Mouse (Mus musculus) intestine, embryonic 16.5 days (tissue): ENCODE data around the gene Aven. TPM values are rescaled to one million over a fixed set of nuclear protein-coding genes. Genes with fewer than 3 reads are reported as not detected.

Experiments
- ATAC-seq: fragments of 200-750 bp; cut with Nextera tagmentation; 2 replicates; pipeline ENCODE4 v1.8.0; 2017; ENCODE audit warnings: moderate TSS enrichment, moderate library complexity
- H3K27ac ChIP-seq: fragments of 300-500 bp; sonication (generic); 2 replicates; pipeline ENCODE4 v1.5.1; 2014; ENCODE audit warnings: mild to moderate bottlenecking, low read length
- H3K27me3 ChIP-seq: fragments of 300-500 bp; sonication (generic); replicated peaks from 2 replicates; pipeline ENCODE4 v1.6.1; 2014; ENCODE audit warnings: low read length, control low read depth, mixed read lengths; ENCODE audit not compliant: control insufficient read depth, insufficient read depth
- H3K36me3 ChIP-seq: fragments of 300-500 bp; sonication (generic); 2 replicates; pipeline ENCODE4 v1.6.1; 2014; ENCODE audit warnings: low read length, control low read depth; ENCODE audit not compliant: control insufficient read depth, insufficient read depth
- H3K4me1 ChIP-seq: fragments of 300-500 bp; sonication (generic); 2 replicates; pipeline ENCODE4 v1.6.1; 2014; ENCODE audit warnings: low read length, control low read depth, mixed read lengths; ENCODE audit not compliant: control insufficient read depth, insufficient read depth
- H3K4me2 ChIP-seq: fragments of 300-500 bp; sonication (generic); 2 replicates; pipeline ENCODE4 v1.6.1; 2014; ENCODE audit warnings: low read depth, low read length, control low read depth
- H3K4me3 ChIP-seq: fragments of 300-500 bp; sonication (generic); 2 replicates; pipeline ENCODE4 v1.5.1; 2014; ENCODE audit warnings: mild to moderate bottlenecking, low read length
- H3K9ac ChIP-seq: fragments of 300-500 bp; sonication (generic); 2 replicates; pipeline ENCODE4 v1.6.1; 2014; ENCODE audit warnings: low read depth, low read length
- H3K9me3 ChIP-seq: fragments of 300-500 bp; sonication (generic); 2 replicates; pipeline ENCODE4 v1.6.1; 2016; ENCODE audit warnings: low read length, control low read depth; ENCODE audit not compliant: control insufficient read depth
- WGBS: fragments of 180-500 bp; shearing (Covaris S2); extraction: QIAGEN DNeasy Blood & Tissue Kit; methylation state at CpG from one replicate; pipeline ENCODE4 v1.1.7; 2014; 5-methylcytosine and 5-hydroxymethylcytosine counted together
- polyA plus RNA-seq: library from polyadenylated mRNA; unstranded; fragments of >200 nt; fragmentation: Nextera tagmentation; extraction: Ambion mirVana; gene quantifications from 2 replicates; pipeline ENCODE4 v1.2.1, GENCODE M21; 2015

Gene Aven
- polyA plus RNA-seq, 1 experiment from 2014 or later, result 1.7 TPM

DNA sequence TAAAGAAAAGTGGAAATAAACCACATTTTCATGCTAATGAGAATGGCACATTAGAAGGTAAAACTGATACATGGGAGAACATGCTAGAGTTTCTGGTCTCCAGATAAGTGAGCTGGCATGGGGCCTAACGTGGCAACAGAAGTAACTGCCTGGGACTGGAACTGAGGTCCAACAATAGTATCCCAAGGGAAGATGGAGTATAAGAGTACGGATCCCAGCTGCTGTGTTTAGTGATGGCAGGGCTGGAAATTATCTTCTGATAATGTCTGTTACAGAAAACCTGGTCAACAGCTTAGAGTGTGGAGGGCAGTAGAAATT lies 9.5 kb upstream of the Aven start:
- Histone ChIP-seq H3K4me2 (no peak overlapping the region), H3K27me3 (no peaks in the 10 kb centered on the region), H3K36me3 (no peaks in the 10 kb centered on the region), H3K4me1 (no peaks in the 10 kb centered on the region; the same call in 1 of the 2 replicates), H3K27ac (no peak overlapping the region), H3K9ac (no peak overlapping the region), H3K9me3 (no peaks in the 10 kb centered on the region), H3K4me3 (no peak overlapping the region)
- ATAC-seq, result no peak
- WGBS, result 76% methylated on average over 2 of the region's 2 CpGs

DNA sequence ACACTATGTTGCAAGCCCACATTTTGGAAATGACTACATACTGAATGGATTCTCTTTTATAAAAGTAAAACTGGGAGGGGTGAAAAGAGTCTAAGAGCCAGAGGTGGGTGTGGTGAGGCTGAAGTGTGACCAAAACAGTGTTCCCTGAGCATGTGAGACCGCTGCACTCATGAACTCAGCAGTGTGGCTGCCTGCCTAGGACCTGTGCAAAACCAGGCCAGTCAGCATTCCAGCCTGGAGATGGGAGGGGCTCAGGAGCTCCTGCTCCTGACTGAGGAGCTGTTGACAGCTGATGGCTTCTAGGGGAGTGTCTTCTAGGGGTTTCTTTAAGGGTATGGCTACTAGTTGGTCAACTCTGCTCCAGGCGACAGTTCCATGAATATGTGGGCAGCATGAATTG lies 7.9 kb upstream of the Aven start:
- ATAC-seq, result peak; percentile 54; the same call in 1 of the 2 replicates
- no peak overlapping the region for H3K4me2 ChIP-seq
- H3K9me3 ChIP-seq, result no peaks in the 10 kb centered on the region
- no peak overlapping the region for H3K27ac ChIP-seq
- H3K4me1 ChIP-seq, result no peaks in the 10 kb centered on the region; the same call in 1 of the 2 replicates
- no peak overlapping the region for H3K9ac ChIP-seq
- H3K36me3 ChIP-seq, result no peaks in the 10 kb centered on the region
- H3K27me3 ChIP-seq, result no peaks in the 10 kb centered on the region
- no peak overlapping the region for H3K4me3 ChIP-seq
- 57% methylated on average over 2 of the region's 2 CpGs for WGBS

DNA sequence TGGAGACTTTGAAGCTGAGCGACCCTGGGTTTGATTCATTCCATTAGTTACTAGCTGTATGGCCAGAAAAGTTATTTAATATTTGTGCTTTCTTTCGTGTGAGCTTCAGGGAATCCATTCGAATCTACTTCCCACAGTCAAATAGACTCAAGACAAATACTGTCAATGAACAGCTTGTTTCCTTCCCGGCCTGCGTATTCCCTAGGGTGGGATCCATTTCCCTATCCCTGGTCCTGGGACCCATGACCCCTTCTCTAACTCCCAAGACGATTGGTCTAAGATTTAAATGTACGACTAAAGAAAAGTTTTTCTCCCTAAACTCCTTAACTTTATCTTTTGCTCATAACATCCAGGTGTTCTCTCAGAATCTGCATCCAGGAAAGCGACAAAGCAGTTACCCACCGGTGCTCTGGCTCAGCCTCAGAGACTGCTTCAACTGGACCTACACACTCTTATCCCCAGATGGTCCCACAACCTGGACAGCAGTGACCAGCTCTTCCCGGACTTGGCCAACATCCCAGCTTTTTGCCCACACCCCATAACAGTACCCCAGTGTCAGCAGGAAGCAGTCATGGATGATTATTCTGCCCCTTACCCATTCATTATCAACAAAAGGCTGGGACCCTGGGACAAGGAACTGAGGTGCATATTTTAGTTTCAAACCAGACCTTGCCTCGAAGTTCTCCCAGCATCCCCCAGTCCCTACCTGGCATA lies 2.1 kb upstream of the Aven start:
- Histone ChIP-seq H3K9me3 (no peaks in the 10 kb centered on the region), H3K36me3 (no peaks in the 10 kb centered on the region), H3K4me1 (peaks cover 9% of the 10 kb centered on the region; the same call in 1 of the 2 replicates), H3K9ac (no peak overlapping the region), H3K27ac (no peak overlapping the region), H3K4me2 (no peak overlapping the region), H3K4me3 (no peak overlapping the region), H3K27me3 (no peaks in the 10 kb centered on the region)
- 83% methylated on average over 11 of the region's 11 CpGs for WGBS
- ATAC-seq, result no peak

DNA sequence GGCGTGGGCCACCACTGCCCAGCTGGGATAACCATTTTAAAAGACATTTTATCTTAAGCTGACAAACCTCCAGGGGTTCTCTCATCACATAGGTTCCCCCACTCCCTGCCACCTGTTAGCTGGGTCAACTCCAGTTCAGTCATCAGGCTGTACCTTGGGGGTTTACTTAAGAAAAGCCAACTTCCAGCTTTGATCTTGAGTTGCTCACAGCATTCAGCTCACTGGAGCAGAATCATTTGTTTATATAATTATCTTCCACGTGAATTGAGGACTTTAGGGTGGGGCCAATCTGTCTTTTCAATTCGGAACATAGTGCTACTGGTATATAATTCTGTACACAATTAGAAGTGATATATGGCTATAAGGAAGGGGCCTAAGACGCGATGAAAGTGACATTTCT lies 1.1 kb upstream of the Aven start:
- Histone ChIP-seq H3K36me3 (no peaks in the 10 kb centered on the region), H3K9ac (no peak overlapping the region), H3K9me3 (no peaks in the 10 kb centered on the region), H3K4me3 (no peak overlapping the region), H3K27me3 (no peaks in the 10 kb centered on the region), H3K4me2 (no peak overlapping the region), H3K27ac (no peak overlapping the region), H3K4me1 (peaks cover 9% of the 10 kb centered on the region; the same call in 1 of the 2 replicates)
- WGBS, result 63% methylated on average over 5 of the region's 5 CpGs
- ATAC-seq, result no peak

DNA sequence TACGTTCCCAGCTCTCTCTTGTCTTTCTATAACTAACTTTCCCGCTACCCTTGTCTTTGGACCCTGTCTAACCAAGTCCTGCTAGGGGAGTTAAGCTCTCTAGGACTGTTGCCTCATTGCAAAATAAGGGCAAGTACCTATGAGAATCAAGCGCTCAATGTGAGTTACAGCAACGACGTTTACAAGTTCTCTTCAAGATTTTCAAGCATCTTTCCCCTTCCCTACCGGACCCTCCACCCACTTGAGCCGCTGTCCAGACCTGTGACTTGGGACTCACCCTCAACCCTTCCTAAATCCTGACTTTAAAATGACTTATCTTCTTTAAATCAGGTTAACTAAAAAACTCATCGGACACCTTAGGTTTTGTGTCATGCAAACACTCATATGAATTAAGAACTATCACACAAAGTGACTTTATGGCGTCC lies 321 bp upstream of the Aven start:
- H3K9me3 ChIP-seq, result no peaks in the 10 kb centered on the region
- 6% methylated on average over 9 of the region's 9 CpGs for WGBS
- ATAC-seq, result peak; percentile 27
- peaks cover 9% of the 10 kb centered on the region; the same call in 1 of the 2 replicates for H3K4me1 ChIP-seq
- H3K27me3 ChIP-seq, result no peaks in the 10 kb centered on the region
- peak overlapping the region; percentile 84 for H3K4me3 ChIP-seq
- H3K36me3 ChIP-seq, result no peaks in the 10 kb centered on the region
- H3K9ac ChIP-seq, result peak overlapping the region; percentile 100
- H3K27ac ChIP-seq, result peak overlapping the region; percentile 99
- peak overlapping the region; percentile 86 for H3K4me2 ChIP-seq

DNA sequence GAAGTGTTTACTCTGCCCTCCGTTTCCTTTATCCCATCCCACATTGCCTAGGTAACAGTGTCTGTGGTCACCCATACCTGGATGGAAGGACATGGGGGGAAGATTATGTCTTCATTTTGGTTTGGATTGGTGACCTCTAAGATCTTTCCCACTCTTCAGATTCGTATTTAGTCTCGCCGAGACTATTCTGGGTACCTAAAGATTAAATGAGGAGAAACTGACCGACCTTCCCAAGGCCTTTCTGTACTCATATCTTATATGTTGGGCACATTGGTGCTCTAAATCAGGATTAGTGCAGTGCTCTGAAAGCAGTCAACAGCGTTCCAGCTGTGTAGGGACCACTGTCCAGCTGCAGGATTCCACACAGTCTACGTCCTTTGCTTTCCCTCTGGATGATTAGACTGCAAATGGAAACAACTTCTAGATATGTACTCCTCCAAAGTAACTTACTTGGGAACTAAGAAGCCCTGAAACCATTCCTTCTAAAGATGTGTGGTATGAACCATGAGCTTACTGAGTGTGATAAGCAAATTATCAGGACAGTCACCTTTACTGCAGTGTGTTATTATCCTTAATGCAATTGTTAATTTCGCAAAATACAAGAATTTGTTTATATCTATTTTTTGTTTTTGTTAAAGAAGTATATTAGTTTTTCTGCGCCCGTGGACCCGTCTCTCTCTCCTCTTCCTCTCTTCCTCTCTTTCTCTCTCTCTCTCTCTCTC lies 936 bp downstream of the Aven start:
- ATAC-seq, result peak; percentile 8
- Histone ChIP-seq H3K9ac (peak overlapping the region; percentile 100), H3K4me3 (peak overlapping the region; percentile 84), H3K4me2 (peak overlapping the region; percentile 86), H3K27me3 (no peaks in the 10 kb centered on the region), H3K9me3 (no peaks in the 10 kb centered on the region), H3K27ac (peak overlapping the region; percentile 99), H3K36me3 (no peaks in the 10 kb centered on the region), H3K4me1 (peaks cover 9% of the 10 kb centered on the region; the same call in 1 of the 2 replicates)
- WGBS, result 36% methylated on average over 11 of the region's 11 CpGs

DNA sequence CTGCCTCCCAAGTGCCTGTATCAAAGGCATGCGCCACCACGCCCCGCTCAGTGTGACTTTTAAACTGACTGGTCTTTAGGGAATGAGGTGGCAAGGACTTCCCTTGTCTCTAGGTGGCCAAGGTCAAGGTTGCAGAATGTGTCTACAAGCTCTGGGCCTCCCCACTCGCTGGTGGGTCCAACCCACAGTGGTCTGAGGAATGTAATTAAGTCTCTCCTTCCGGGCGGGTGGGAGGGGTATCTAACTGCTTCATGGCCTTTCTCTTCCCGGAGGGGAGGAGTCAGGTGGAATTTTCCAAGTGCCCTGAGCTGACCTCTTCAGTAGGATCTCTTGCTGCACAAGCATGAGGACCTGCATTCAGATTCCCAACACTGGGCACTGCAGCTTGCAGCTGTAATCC lies 5.1 kb downstream of the Aven start:
- no peak overlapping the region for H3K9ac ChIP-seq
- WGBS, result 68% methylated on average over 7 of the region's 7 CpGs
- H3K4me3 ChIP-seq, result no peak overlapping the region
- H3K9me3 ChIP-seq, result no peaks in the 10 kb centered on the region
- peaks cover 8% of the 10 kb centered on the region; the same call in 1 of the 2 replicates for H3K4me1 ChIP-seq
- H3K4me2 ChIP-seq, result no peak overlapping the region
- H3K27me3 ChIP-seq, result no peaks in the 10 kb centered on the region
- no peak overlapping the region for H3K27ac ChIP-seq
- ATAC-seq, result no peak
- H3K36me3 ChIP-seq, result no peaks in the 10 kb centered on the region

DNA sequence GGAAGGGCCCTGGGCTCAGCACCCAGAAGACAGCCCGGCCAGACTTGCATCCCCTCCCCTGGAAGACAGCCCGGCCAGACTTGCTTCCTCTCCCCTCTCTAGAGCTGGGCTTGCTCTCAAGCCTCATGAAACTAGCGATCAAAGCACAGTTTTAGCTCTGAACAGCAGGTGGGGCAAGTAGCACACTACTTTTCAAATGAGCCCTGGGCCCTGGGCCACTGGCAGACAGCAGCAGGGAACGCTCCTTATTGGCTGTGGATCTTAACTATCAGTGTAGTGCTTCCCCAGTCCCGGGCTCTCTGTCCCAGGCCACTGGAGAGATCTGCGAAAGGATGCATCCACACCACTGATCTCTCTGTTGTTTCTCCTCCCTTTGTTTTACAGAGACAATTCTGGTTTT lies 8.4 kb downstream of the Aven start:
- H3K9me3 ChIP-seq, result no peaks in the 10 kb centered on the region
- H3K9ac ChIP-seq, result no peak overlapping the region
- H3K27me3 ChIP-seq, result no peaks in the 10 kb centered on the region
- 0 out of 2 replicates have a peak, but pooled peaks cover 3% of the 10 kb centered on the region for H3K4me1 ChIP-seq
- 5% methylated on average over 6 of the region's 6 CpGs for WGBS
- H3K4me3 ChIP-seq, result no peak overlapping the region
- peak; percentile 91 for ATAC-seq
- H3K36me3 ChIP-seq, result no peaks in the 10 kb centered on the region
- no peak overlapping the region for H3K4me2 ChIP-seq
- H3K27ac ChIP-seq, result no peak overlapping the region

DNA sequence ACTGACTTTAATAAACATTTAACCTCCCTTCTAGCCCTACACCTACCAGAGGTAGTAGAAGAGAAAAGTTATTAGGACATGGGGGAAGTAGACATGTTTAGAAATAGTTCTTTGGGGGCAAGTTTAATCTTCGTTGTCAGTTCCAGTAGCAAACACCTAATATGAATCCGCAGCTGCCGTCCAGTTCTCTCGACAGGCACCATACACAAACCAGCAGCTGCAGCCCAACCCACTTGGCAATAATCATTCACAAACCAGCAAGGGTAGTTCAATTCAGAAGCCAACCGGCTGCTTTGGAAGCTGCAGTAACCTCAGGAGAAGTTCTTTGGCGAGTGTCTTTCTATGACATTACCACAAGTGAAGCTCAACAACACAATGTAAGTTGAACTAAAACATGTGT lies 11.2 kb downstream of the Aven start:
- Histone ChIP-seq H3K9me3 (no peaks in the 10 kb centered on the region), H3K9ac (no peak overlapping the region), H3K36me3 (no peaks in the 10 kb centered on the region), H3K4me3 (no peak overlapping the region), H3K4me1 (0 out of 2 replicates have a peak, but pooled peaks cover 3% of the 10 kb centered on the region), H3K27me3 (no peaks in the 10 kb centered on the region), H3K4me2 (no peak overlapping the region), H3K27ac (no peak overlapping the region)
- no peak for ATAC-seq
- WGBS, result 78% methylated on average over 6 of the region's 6 CpGs
